Mouse (Mus musculus) midbrain, embryonic 13.5 days (tissue): ENCODE measurements at regions not wholly inside any gene's neighbourhood (a gene's known extent, or its start where the extent isn't known, plus 50 kb on each side); places are given as distances from the start of the nearest gene placed in this dataset.
A peak's percentile ranks its signal among the peaks of the same experiment; 100 is the strongest.

Experiments
- ATAC-seq: fragments of 200-750 bp; cut with Nextera tagmentation; 2 replicates; pipeline ENCODE4 v1.8.0; 2017; ENCODE audit warnings: mild to moderate bottlenecking, moderate TSS enrichment, moderate library complexity
- H3K27ac ChIP-seq: fragments of 300-500 bp; sonication (generic); 2 replicates; pipeline ENCODE4 v1.5.1; 2015; ENCODE audit warnings: inconsistent platforms, mild to moderate bottlenecking, moderate library complexity
- H3K27me3 ChIP-seq: fragments of 300-500 bp; sonication (generic); 2 replicates; pipeline ENCODE4 v1.6.1; 2015; ENCODE audit warnings: mild to moderate bottlenecking, inconsistent platforms
- H3K36me3 ChIP-seq: fragments of 300-500 bp; sonication (generic); 2 replicates; pipeline ENCODE4 v1.6.1; 2015; ENCODE audit warnings: mild to moderate bottlenecking, inconsistent platforms
- H3K4me1 ChIP-seq: fragments of 300-500 bp; sonication (generic); replicated peaks from 2 replicates; pipeline ENCODE4 v1.6.1; 2015; ENCODE audit warnings: inconsistent platforms
- H3K4me2 ChIP-seq: fragments of 300-500 bp; sonication (generic); replicated peaks from 2 replicates; pipeline ENCODE4 v1.6.1; 2015; ENCODE audit warnings: moderate library complexity, mild to moderate bottlenecking, inconsistent platforms
- H3K4me3 ChIP-seq: fragments of 300-500 bp; sonication (generic); replicated peaks from 2 replicates; pipeline ENCODE4 v1.5.1; 2015; ENCODE audit warnings: mild to moderate bottlenecking, inconsistent platforms
- H3K9ac ChIP-seq: fragments of 300-500 bp; sonication (generic); replicated peaks from 2 replicates; pipeline ENCODE4 v1.6.1; 2015; ENCODE audit warnings: mild to moderate bottlenecking, inconsistent platforms
- H3K9me3 ChIP-seq: fragments of 300-500 bp; sonication (generic); 2 replicates; pipeline ENCODE4 v1.6.1; 2016; ENCODE audit warnings: mild to moderate bottlenecking, inconsistent platforms
- WGBS: fragments of 180-500 bp; shearing (Covaris S2); methylation state at CpG from one replicate; pipeline ENCODE4 v1.1.7; 2015; 5-methylcytosine and 5-hydroxymethylcytosine counted together

- Histone ChIP-seq H3K27me3 (no peaks in the 10 kb centered on the region), H3K4me2 (no peak overlapping the region), H3K4me3 (no peak overlapping the region), H3K4me1 (0 out of 2 replicates have a peak, but pooled peaks cover 13% of the 10 kb centered on the region), H3K9ac (no peak overlapping the region), H3K36me3 (no peaks in the 10 kb centered on the region), H3K27ac (no peak overlapping the region), H3K9me3 (no peaks in the 10 kb centered on the region)
- WGBS = 84% methylated on average over 4 of the region's 4 CpGs
- ATAC-seq = no peak
Measured at GRCm38 (mm10) chr6:31115566-31115965, 156.7 kb upstream of the Klf14 start.

- no peak overlapping the region for H3K4me2 ChIP-seq
- ATAC-seq = no peak
- WGBS = 75% methylated on average over 6 of the region's 6 CpGs
- no peaks in the 10 kb centered on the region for H3K27me3 ChIP-seq
- no peak overlapping the region for H3K4me3 ChIP-seq
- no peaks in the 10 kb centered on the region for H3K9me3 ChIP-seq
- H3K4me1 ChIP-seq = peaks cover 13% of the 10 kb centered on the region; the same call in 1 of the 2 replicates
- no peak overlapping the region for H3K27ac ChIP-seq
- no peak overlapping the region for H3K9ac ChIP-seq
- H3K36me3 ChIP-seq = no peaks in the 10 kb centered on the region
Measured at GRCm38 (mm10) chr6:31116365-31116764, 157.5 kb upstream of the Klf14 start.

- Histone ChIP-seq H3K4me2 (no peak overlapping the region), H3K9me3 (no peaks in the 10 kb centered on the region), H3K4me1 (peaks cover 12% of the 10 kb centered on the region; the same call in 1 of the 2 replicates), H3K27ac (no peak overlapping the region), H3K4me3 (no peak overlapping the region), H3K9ac (no peak overlapping the region), H3K27me3 (no peaks in the 10 kb centered on the region), H3K36me3 (no peaks in the 10 kb centered on the region)
- WGBS = 92% methylated on average over 12 of the region's 12 CpGs
- ATAC-seq = no peak
Measured at GRCm38 (mm10) chr6:31117666-31118065, 158.8 kb upstream of the Klf14 start.

- Histone ChIP-seq H3K9ac (no peak overlapping the region), H3K27me3 (no peaks in the 10 kb centered on the region), H3K4me1 (peaks cover 6% of the 10 kb centered on the region; the same call in 1 of the 2 replicates), H3K36me3 (no peaks in the 10 kb centered on the region), H3K27ac (peak overlapping the region; percentile 2; the same call in 1 of the 2 replicates), H3K4me3 (no peak overlapping the region), H3K4me2 (no peak overlapping the region), H3K9me3 (no peaks in the 10 kb centered on the region)
- WGBS = 7% methylated on average over 8 of the region's 8 CpGs
- 0 out of 2 replicates have a peak, but pooled peaks have one; percentile 60 for ATAC-seq
Measured at GRCm38 (mm10) chr6:31121008-31121407, 162.1 kb upstream of the Klf14 start.

GRCm38 (mm10) chr6:31122895-31123294 is 164.0 kb upstream of the Klf14 start:
- Histone ChIP-seq H3K4me3 (no peak overlapping the region), H3K27ac (no peak overlapping the region), H3K4me2 (no peak overlapping the region), H3K9me3 (no peaks in the 10 kb centered on the region), H3K27me3 (no peaks in the 10 kb centered on the region), H3K4me1 (peaks cover 6% of the 10 kb centered on the region; the same call in 1 of the 2 replicates), H3K9ac (no peak overlapping the region), H3K36me3 (no peaks in the 10 kb centered on the region)
- no peak for ATAC-seq
- WGBS = 84% methylated on average over 5 of the region's 5 CpGs

DNA sequence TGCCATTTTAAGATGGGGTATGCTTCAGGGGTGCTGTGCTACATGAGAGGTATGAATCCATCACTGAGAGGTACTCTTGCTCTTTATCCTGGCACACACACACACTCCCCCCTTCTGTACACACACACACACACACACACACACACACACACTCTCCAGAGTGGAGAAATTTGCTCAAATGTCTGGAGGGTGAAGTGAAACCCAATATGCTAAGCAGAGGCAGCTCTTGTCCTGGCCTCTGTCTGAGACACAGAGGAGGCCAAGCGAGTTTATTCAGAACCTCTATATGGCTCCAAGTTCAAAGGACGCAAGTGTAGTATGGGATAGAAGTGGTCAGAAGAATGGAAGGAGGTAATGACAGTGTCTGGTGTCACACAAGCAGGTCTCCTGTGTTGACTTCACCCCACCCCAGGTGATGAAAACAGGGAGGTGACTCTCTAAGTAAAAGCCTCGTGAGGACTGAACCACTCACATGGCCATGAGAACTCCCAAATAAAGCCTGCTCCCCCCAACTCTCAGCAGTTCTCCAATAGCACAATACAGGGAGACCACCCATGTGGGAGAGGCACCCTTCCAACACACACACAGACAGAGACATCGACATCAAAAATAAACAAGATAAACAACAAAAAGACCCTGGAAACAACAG is 164.6 kb upstream of the Klf14 start:
- no peak overlapping the region for H3K4me3 ChIP-seq
- ATAC-seq = no peak
- H3K27me3 ChIP-seq = no peaks in the 10 kb centered on the region
- H3K36me3 ChIP-seq = no peaks in the 10 kb centered on the region
- no peak overlapping the region for H3K4me2 ChIP-seq
- H3K4me1 ChIP-seq = peaks cover 6% of the 10 kb centered on the region; the same call in 1 of the 2 replicates
- no peaks in the 10 kb centered on the region for H3K9me3 ChIP-seq
- H3K9ac ChIP-seq = no peak overlapping the region
- 79% methylated on average over 4 of the region's 4 CpGs for WGBS
- H3K27ac ChIP-seq = no peak overlapping the region

DNA sequence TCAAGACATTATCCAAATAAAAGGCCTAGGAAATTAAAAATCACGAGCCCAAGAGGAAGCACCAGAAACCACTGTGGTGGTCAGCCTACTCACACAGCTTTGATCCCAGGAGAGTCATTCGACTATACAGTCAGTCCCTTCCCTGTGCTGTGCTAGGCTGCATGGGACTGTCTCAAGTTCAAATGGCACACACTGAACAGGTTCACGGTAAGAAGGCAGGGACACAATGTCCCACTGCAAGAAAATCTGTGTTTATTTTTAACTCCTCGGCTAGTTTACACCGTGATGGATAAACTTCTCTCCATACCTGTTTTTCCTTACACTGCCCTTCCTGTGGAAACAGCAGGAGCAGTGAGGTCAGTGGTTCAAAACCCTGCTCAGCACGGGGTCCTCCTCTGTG is 165.2 kb upstream of the Klf14 start:
- 76% methylated on average over 6 of the region's 6 CpGs for WGBS
- H3K4me2 ChIP-seq = no peak overlapping the region
- no peak overlapping the region for H3K27ac ChIP-seq
- no peak overlapping the region for H3K4me3 ChIP-seq
- ATAC-seq = no peak
- no peaks in the 10 kb centered on the region for H3K27me3 ChIP-seq
- no peaks in the 10 kb centered on the region for H3K36me3 ChIP-seq
- H3K9me3 ChIP-seq = no peaks in the 10 kb centered on the region
- no peak overlapping the region for H3K9ac ChIP-seq
- H3K4me1 ChIP-seq = peaks cover 6% of the 10 kb centered on the region; the same call in 1 of the 2 replicates

- no peak for ATAC-seq
- no peak overlapping the region for H3K27ac ChIP-seq
- H3K36me3 ChIP-seq = no peaks in the 10 kb centered on the region
- WGBS = 93% methylated on average over 4 of the region's 4 CpGs
- peaks cover 6% of the 10 kb centered on the region; the same call in 1 of the 2 replicates for H3K4me1 ChIP-seq
- H3K4me2 ChIP-seq = no peak overlapping the region
- H3K9me3 ChIP-seq = no peaks in the 10 kb centered on the region
- no peak overlapping the region for H3K9ac ChIP-seq
- no peaks in the 10 kb centered on the region for H3K27me3 ChIP-seq
- H3K4me3 ChIP-seq = no peak overlapping the region
Measured at GRCm38 (mm10) chr6:31124872-31125271, 166.0 kb upstream of the Klf14 start.

GRCm38 (mm10) chr6:31125328-31126118 is 166.6 kb upstream of the Klf14 start:
- H3K4me3 ChIP-seq = no peak overlapping the region
- H3K27ac ChIP-seq = no peak overlapping the region
- H3K9me3 ChIP-seq = no peaks in the 10 kb centered on the region
- H3K4me1 ChIP-seq = peaks cover 6% of the 10 kb centered on the region; the same call in 1 of the 2 replicates
- H3K27me3 ChIP-seq = no peaks in the 10 kb centered on the region
- H3K9ac ChIP-seq = no peak overlapping the region
- no peak overlapping the region for H3K4me2 ChIP-seq
- no peak for ATAC-seq
- 80% methylated on average over 19 of the region's 19 CpGs for WGBS
- no peaks in the 10 kb centered on the region for H3K36me3 ChIP-seq

DNA sequence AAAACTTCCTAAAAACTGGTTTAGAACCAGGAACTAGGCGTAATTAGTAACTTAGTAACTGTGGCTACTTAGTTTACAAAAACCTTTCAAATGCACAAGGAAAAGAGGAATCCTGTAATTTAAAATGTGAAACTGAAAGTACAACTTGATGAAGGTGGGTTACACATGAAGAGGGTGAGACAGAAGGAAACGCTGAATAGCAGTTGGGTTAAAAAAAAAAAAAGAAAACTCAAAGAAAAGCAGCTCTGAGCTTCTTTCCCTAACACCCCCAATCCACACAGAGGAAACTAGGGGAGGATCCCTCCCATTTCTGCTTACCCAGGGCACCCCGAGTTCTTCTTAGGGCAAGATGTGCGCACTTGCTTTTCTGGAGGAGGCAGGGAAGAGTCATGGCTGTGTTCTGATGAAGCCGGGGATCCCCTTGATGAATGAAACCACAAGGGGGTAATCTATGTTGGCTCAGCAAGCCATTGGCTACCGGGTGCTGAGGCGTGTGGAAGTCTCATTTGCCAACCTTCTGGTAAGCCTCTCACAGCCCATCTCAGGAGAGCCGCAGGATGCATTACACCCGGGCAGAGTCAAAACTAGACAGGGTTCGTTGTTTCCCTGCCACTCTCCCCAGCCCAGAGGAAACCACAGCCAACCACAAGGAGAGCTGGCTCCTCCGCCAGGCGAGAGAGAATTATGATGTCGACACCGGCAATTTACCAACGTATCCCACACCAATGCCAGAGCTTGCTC is 167.4 kb upstream of the Klf14 start:
- no peak overlapping the region for H3K9ac ChIP-seq
- no peaks in the 10 kb centered on the region for H3K36me3 ChIP-seq
- no peaks in the 10 kb centered on the region for H3K27me3 ChIP-seq
- no peak overlapping the region for H3K4me2 ChIP-seq
- no peak for ATAC-seq
- no peaks in the 10 kb centered on the region for H3K9me3 ChIP-seq
- no peak overlapping the region for H3K4me3 ChIP-seq
- WGBS = 92% methylated on average over 15 of the region's 15 CpGs
- peaks cover 2% of the 10 kb centered on the region; the same call in 1 of the 2 replicates for H3K4me1 ChIP-seq
- H3K27ac ChIP-seq = no peak overlapping the region

- Histone ChIP-seq H3K36me3 (no peaks in the 10 kb centered on the region), H3K9me3 (no peaks in the 10 kb centered on the region), H3K4me2 (no peak overlapping the region), H3K4me3 (no peak overlapping the region), H3K4me1 (no peaks in the 10 kb centered on the region), H3K27ac (no peak overlapping the region), H3K9ac (no peak overlapping the region), H3K27me3 (no peaks in the 10 kb centered on the region)
- WGBS = 75% methylated on average over 7 of the region's 7 CpGs
- no peak for ATAC-seq
Measured at GRCm38 (mm10) chr6:31129170-31129569, 170.3 kb upstream of the Klf14 start.

GRCm38 (mm10) chr6:31129987-31130386 is 171.1 kb upstream of the Klf14 start:
- no peaks in the 10 kb centered on the region for H3K4me1 ChIP-seq
- no peak overlapping the region for H3K4me2 ChIP-seq
- no peaks in the 10 kb centered on the region for H3K9me3 ChIP-seq
- no peak overlapping the region for H3K4me3 ChIP-seq
- H3K27me3 ChIP-seq = no peaks in the 10 kb centered on the region
- ATAC-seq = no peak
- H3K36me3 ChIP-seq = no peaks in the 10 kb centered on the region
- H3K27ac ChIP-seq = no peak overlapping the region
- 84% methylated on average over 7 of the region's 7 CpGs for WGBS
- no peak overlapping the region for H3K9ac ChIP-seq
